ENCODE assay signal across 12 mouse cellular contexts in genomic region chr8:47889936-47890813, GRCm38 (mm10).
A peak's percentile ranks its signal among the peaks of the same experiment; 100 is the strongest.
DNase-seq lines count a peak whose midpoint lies in the region; ATAC-seq and TF ChIP-seq lines count a peak whose summit lies in the region.
"Had no signal": no experiment of that assay in that cellular context is flagged by ENCODE, and none has a peak within 500 bp of the region (broad histone marks: within the 10 kb centered on the region; RNA-seq: fewer than 3 reads in every experiment).

No protein-coding gene starts in this region.

- DNase-seq in kidney, adult 2 months, result no peak
- peak; percentile 52 for DNase-seq in embryo, embryonic 11 days
- DNase-seq in limb, embryonic 14.5 days (ENCODE audit: low spot score), result no peak
- DNase-seq in ovary, postnatal 10 days (ENCODE audit: low spot score), result no peak
- no peak for DNase-seq in lung, postnatal 25 days (ENCODE audit: low spot score)
- no peak for DNase-seq in lung, adult 2 months
- DNase-seq: adrenal gland, adult 2 months; kidney, postnatal 4 days; liver had no signal

- peaks cover 18% of the 10 kb centered on the region; the same call in 1 of the 2 replicates for H3K36me3 ChIP-seq in kidney, embryonic 16.5 days (ENCODE audit: insufficient read depth, low read length)
- peaks cover 2% of the 10 kb centered on the region; the same call in 1 of the 2 replicates for H3K36me3 ChIP-seq in kidney, adult 2 months (ENCODE audit: control insufficient read depth, insufficient read depth, low read length)
- H3K36me3 ChIP-seq in forebrain, embryonic 12.5 days (replicated peaks), result no peaks in the 10 kb centered on the region
- H3K36me3 ChIP-seq in limb, embryonic 14.5 days (ENCODE audit: control insufficient read depth, insufficient read depth, low read length), result peaks cover 23% of the 10 kb centered on the region

- peak; percentile 23; the same call in 1 of the 2 replicates for ATAC-seq in kidney, embryonic 16.5 days (ENCODE audit: low FRiP score, low TSS enrichment)
- ATAC-seq in forebrain, embryonic 12.5 days (ENCODE audit: low FRiP score), result peak; percentile 57; the same call in 1 of the 2 replicates
- peak; percentile 19; the same call in 1 of the 2 replicates for ATAC-seq in limb, embryonic 14.5 days (ENCODE audit: low FRiP score, low read depth)

- H3K27ac ChIP-seq in kidney, embryonic 16.5 days (ENCODE audit: low read length), result no peak overlapping the region
- H3K27ac ChIP-seq in kidney, adult 2 months (ENCODE audit: insufficient read depth, low read depth, low read length), result no peak overlapping the region
- no peak overlapping the region for H3K27ac ChIP-seq in forebrain, embryonic 12.5 days
- no peak overlapping the region for H3K27ac ChIP-seq in limb, embryonic 14.5 days (replicated peaks; ENCODE audit: low read depth, low read length)
- H3K27ac ChIP-seq: heart, adult 2 months had no signal

- H3K9ac ChIP-seq in kidney, embryonic 16.5 days (replicated peaks; ENCODE audit: low read length), result no peak overlapping the region
- no peak overlapping the region for H3K9ac ChIP-seq in forebrain, embryonic 12.5 days
- no peak overlapping the region for H3K9ac ChIP-seq in limb, embryonic 14.5 days (ENCODE audit: low read depth, low read length, severe bottlenecking)

- no peak overlapping the region for H3K4me2 ChIP-seq in kidney, embryonic 16.5 days (replicated peaks; ENCODE audit: low read depth, low read length)
- no peak overlapping the region; the same call in 1 of the 2 replicates for H3K4me2 ChIP-seq in forebrain, embryonic 12.5 days
- H3K4me2 ChIP-seq in limb, embryonic 14.5 days (replicated peaks; ENCODE audit: low read depth, low read length, severe bottlenecking), result no peak overlapping the region

- TF ChIP-seq POLR2A in kidney, adult 2 months (IDR thresholded peaks at IDR 0.05; ENCODE audit: low read depth, low read length), result no peak
- TF ChIP-seq POLR2A in limb, embryonic 14.5 days (IDR thresholded peaks at IDR 0.05; ENCODE audit: borderline replicate concordance, extremely low read depth, insufficient read depth, insufficient read length), result no peak
- TF ChIP-seq POLR2A in lung, adult 2 months (IDR thresholded peaks at IDR 0.05; ENCODE audit: borderline replicate concordance, extremely low read depth, low read depth, low read length), result no peak

- 78% methylated on average over 23 of the region's 23 CpGs for WGBS in kidney, embryonic 16.5 days
- 87% methylated on average over 23 of the region's 23 CpGs for WGBS in kidney, adult 2 months
- 76% methylated on average over 23 of the region's 23 CpGs for WGBS in forebrain, embryonic 12.5 days
- WGBS in limb, embryonic 14.5 days, result 60% methylated on average over 23 of the region's 23 CpGs
- 85% methylated on average over 23 of the region's 23 CpGs for WGBS in lung, adult 2 months

- no peaks in the 10 kb centered on the region for H3K4me1 ChIP-seq in kidney, embryonic 16.5 days (ENCODE audit: insufficient read depth, low read length)
- peaks cover 7% of the 10 kb centered on the region; the same call in 1 of the 2 replicates for H3K4me1 ChIP-seq in kidney, adult 2 months (ENCODE audit: control insufficient read depth, insufficient read depth, low read length)
- peaks cover 8% of the 10 kb centered on the region; the same call in 1 of the 2 replicates for H3K4me1 ChIP-seq in forebrain, embryonic 12.5 days
- H3K4me1 ChIP-seq in limb, embryonic 14.5 days (ENCODE audit: control insufficient read depth, insufficient read depth, low read length), result peaks cover 12% of the 10 kb centered on the region
- H3K4me1 ChIP-seq in lung, adult 2 months (ENCODE audit: control insufficient read depth, insufficient read depth, low read length), result peaks cover 4% of the 10 kb centered on the region

- no peaks in the 10 kb centered on the region for H3K9me3 ChIP-seq in kidney, embryonic 16.5 days (ENCODE audit: low read length)
- no peaks in the 10 kb centered on the region for H3K9me3 ChIP-seq in forebrain, embryonic 12.5 days
- H3K9me3 ChIP-seq in limb, embryonic 14.5 days (ENCODE audit: control insufficient read depth, low read length), result no peaks in the 10 kb centered on the region

- no peak overlapping the region for H3K4me3 ChIP-seq in kidney, embryonic 16.5 days (ENCODE audit: low read length)
- no peak overlapping the region for H3K4me3 ChIP-seq in kidney, adult 2 months (ENCODE audit: insufficient read depth, low read depth, low read length)
- no peak overlapping the region for H3K4me3 ChIP-seq in forebrain, embryonic 12.5 days (replicated peaks)
- no peak overlapping the region for H3K4me3 ChIP-seq in limb, embryonic 14.5 days (replicated peaks; ENCODE audit: low read length)
- H3K4me3 ChIP-seq in lung, adult 2 months (replicated peaks; ENCODE audit: extremely low read depth, low read depth, low read length), result no peak overlapping the region
- H3K4me3 ChIP-seq: heart, adult 2 months had no signal

- no peak for TF ChIP-seq CTCF in kidney, adult 2 months (conservative IDR thresholded peaks at IDR 0.05; ENCODE audit: insufficient read depth, insufficient read length, low read depth, low read length)
- TF ChIP-seq CTCF in lung, adult 2 months (IDR thresholded peaks at IDR 0.05; ENCODE audit: insufficient read depth, low read length), result no peak

- no peaks in the 10 kb centered on the region for H3K27me3 ChIP-seq in kidney, embryonic 16.5 days (ENCODE audit: insufficient read depth, low read length)
- no peaks in the 10 kb centered on the region for H3K27me3 ChIP-seq in kidney, adult 2 months (replicated peaks; ENCODE audit: control insufficient read depth, insufficient read depth, low read length)
- H3K27me3 ChIP-seq in forebrain, embryonic 12.5 days, result no peaks in the 10 kb centered on the region
- no peaks in the 10 kb centered on the region for H3K27me3 ChIP-seq in limb, embryonic 14.5 days (ENCODE audit: control insufficient read depth, insufficient read depth, low read length)
